Mouse (Mus musculus) R1 (cell line): ENCODE results near the gene Ripor2.
"Not testable (repeated sequence)": the region's sequence is repeated elsewhere in the genome, so short reads cannot be mapped to it uniquely, and the experiment has no call there.

Experiments
- DNase-seq: peaks from one replicate; pipeline ENCODE4 v3.0.0-alpha.2; 2018; ENCODE audit warnings: low read depth, low spot score

The Ripor2 gene

GRCm38 (mm10) chr13:24760351-24760870, 178.4 kb downstream of the Ripor2 start:
- DNase-seq: no peak

DNA sequence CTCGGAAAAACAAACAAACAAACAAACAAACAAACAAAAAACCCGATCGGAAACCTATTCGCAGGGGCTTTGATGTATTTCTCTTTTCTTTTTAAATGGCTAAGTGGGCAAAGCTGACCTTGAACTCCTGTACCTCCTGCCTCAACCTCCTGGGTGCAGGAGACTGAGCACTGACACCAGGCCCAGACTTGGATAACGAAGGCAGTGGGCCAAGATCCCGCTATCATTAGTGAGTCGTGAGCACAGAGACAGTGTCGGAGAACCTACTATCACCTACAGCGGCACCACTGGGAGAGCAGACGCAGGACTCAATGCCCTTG, 179.1 kb downstream of the Ripor2 start:
- DNase-seq: no peak

GRCm38 (mm10) chr13:24761403-24762227, 179.6 kb downstream of the Ripor2 start, which contains the start of gene Gmnn:
Gmnn (minus strand) TSS chr13:24761923.
- DNase-seq: peak; percentile 95

DNA sequence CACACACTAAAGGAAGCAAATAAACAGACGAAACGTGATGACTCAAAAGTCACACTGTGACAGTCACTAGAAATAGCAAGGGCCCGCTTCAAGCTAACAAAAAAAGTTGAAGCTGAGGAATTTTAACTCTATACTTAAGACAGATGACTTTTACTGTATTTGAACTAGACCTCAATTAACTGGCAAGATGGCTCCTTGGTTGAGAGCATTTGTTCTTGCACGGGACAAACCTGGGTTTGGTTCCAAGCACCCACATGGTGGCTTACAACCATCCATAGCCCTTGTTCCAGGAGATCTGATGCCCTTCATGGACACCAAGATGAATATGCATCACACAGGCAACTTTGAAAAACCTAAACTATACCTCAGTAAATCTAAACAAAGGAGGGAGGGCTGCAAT, 180.3 kb downstream of the Ripor2 start:
- DNase-seq: no peak

GRCm38 (mm10) chr13:24767809-24768208, 185.8 kb downstream of the Ripor2 start:
- not testable (repeated sequence) for DNase-seq

DNA sequence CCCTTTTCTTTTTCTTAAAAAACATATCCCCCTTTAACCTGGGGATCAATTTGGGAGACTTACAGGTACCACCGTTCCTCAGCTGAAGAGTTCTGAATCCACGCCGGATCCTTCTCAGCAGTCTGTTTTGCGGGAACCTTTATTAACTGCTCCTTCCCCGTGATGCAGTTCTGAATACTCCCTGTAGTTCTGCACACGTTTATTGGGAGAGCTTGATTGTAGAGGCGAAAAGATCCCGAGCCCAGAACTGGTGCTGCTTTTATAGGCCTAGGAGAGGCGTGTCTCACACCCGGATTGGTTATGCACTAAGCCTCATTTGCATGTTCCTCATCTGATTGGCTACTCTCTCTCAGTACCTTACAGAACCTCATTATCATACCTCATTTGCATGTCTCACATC, 189.5 kb downstream of the Ripor2 start:
- DNase-seq: not testable (repeated sequence)

DNA sequence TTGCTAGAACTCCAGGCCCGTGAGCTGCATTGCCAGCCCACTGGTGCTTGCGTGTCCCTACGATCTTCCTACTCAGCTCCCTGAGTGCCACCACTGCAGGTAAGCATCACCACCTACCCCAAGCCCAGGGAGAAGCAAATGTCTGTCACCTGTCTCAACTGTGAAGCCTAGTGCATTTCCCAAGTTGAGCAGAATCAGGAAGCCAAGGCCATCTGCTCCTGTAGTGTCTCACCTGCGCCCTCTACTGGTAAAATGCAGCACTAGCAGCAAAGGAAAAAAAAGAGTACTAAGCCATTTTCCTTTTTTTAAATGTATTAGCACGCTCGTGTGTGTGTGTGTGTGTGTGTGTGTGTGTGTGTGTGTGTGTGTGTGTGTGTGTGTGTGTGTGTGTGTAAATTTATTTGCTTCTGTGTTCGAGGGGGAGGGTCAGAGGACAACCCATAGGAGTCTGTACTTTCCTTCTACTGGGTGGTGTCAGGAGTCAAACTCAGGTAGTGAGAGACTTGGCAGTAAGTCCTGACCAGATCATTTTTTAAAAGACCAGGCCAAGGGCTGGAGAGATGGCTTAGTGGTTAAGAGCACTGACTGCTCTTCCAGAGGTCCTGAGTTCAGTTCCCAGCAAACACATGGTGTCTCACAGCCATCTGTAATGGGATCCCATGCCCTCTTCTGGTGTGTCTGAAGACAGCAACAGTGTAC, 194.3 kb downstream of the Ripor2 start:
- DNase-seq: peak; percentile 74

DNA sequence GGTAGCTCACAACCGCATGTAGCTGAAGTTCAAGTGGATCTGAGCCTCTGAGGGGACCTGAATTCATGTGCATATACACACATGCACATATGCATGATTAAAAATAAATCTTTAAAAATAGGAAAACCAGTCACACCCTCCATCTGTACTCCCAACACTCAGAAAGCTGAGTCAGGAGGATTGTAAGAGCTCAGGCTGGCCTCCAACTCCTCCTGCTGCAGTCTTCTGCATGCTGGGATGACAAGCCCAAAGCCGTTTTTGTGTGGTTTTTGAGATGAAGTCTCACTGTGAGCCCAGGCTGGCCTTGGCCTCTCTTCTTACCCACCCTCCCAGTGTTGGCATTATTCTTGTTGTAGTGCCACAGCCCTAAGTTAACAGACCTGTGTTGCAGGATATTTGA, 196.0 kb downstream of the Ripor2 start:
- DNase-seq: no peak

DNA sequence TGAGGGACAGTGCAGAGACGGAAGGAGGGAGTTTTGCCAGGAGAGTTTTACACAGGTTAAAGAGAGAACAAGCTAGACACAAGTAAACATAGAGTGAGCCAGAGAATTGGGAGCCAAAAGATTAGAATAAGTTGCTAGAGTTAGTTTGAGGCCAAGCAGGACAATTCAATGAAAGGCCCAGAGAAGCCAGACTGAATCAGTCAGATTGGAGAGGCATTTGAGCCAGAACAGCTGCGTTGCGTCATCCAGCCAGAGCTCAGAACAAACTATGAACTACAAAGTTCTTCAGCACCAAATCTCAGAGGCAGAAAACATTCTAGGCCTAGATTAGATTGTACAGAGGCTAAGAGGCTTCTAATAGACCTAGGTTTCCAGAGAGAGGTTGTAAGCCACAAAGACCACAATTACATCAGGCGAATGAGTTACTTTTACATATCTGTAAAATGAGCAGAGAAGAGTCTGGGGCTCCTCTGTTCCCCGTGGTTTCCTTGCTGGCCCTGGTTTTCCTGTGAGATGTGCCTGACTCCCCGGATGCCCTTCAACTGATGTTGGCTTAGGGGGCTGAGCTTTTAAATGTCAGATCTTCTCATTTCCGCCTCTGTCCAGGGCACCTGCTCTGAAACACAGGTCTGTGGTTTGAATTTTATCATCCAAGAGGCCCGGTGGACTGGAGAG, 196.9 kb downstream of the Ripor2 start:
- DNase-seq: no peak

GRCm38 (mm10) chr13:24781916-24782315, 199.9 kb downstream of the Ripor2 start:
- no peak for DNase-seq
